Mouse (Mus musculus) ES-Bruce4 (cell line): Measurements from ENCODE around the gene Fcgr4. TPM values are rescaled to one million over a fixed set of nuclear protein-coding genes. Genes with fewer than 3 reads are reported as not detected.
"Not testable (repeated sequence)": the region's sequence is repeated elsewhere in the genome, so short reads cannot be mapped to it uniquely, and the experiment has no call there.

Experiments
- H3K27ac ChIP-seq: 2 replicates; pipeline ENCODE4 v1.5.1; 2012; ENCODE audit warnings: low read length, inconsistent platforms; ENCODE audit not compliant: insufficient read depth
- H3K27me3 ChIP-seq: 2 replicates; pipeline ENCODE4 v1.6.1; 2012; ENCODE audit warnings: mild to moderate bottlenecking, low read length, inconsistent platforms; ENCODE audit not compliant: control insufficient read depth, poor library complexity, insufficient read depth, severe bottlenecking
- H3K36me3 ChIP-seq: 2 replicates; pipeline ENCODE4 v1.6.1; 2012; ENCODE audit warnings: inconsistent platforms, mild to moderate bottlenecking, low read length, moderate library complexity; ENCODE audit not compliant: control insufficient read depth, poor library complexity, insufficient read depth, severe bottlenecking
- H3K4me1 ChIP-seq: one replicate; pipeline ENCODE4 v1.8.1; 2011; ENCODE audit warnings: low read length; ENCODE audit not compliant: control insufficient read depth, insufficient read depth
- H3K4me3 ChIP-seq: 2 replicates; pipeline ENCODE4 v1.5.1; 2011; ENCODE audit warnings: low read depth, mild to moderate bottlenecking, low read length
- H3K9ac ChIP-seq: 2 replicates; pipeline ENCODE4 v1.6.1; 2012; ENCODE audit warnings: low read depth, mild to moderate bottlenecking, inconsistent platforms; ENCODE audit not compliant: poor library complexity, severe bottlenecking
- H3K9me3 ChIP-seq: replicated peaks from 2 replicates; pipeline ENCODE4 v1.6.1; 2012; ENCODE audit warnings: mild to moderate bottlenecking, low read length, inconsistent platforms; ENCODE audit not compliant: control insufficient read depth, poor library complexity, insufficient read depth, severe bottlenecking
- CTCF ChIP-seq: IDR thresholded peaks from one replicate; pipeline ENCODE4 v1.8.1; 2011; ENCODE audit warnings: low read depth, low read length
- EP300 ChIP-seq: IDR thresholded peaks from 2 replicates; pipeline ENCODE4 v1.6.1; 2011; ENCODE audit warnings: low read depth, low read length; ENCODE audit not compliant: insufficient read depth
- POLR2A ChIP-seq: IDR thresholded peaks from one replicate; pipeline ENCODE4 v1.8.1; 2011; ENCODE audit warnings: low read length; ENCODE audit not compliant: insufficient read depth
- polyA plus RNA-seq: library from polyadenylated mRNA; stranded (reverse); fragments of >200 nt; gene quantifications from 2 replicates; pipeline ENCODE4 v1.2.4, GENCODE M21; 2011; ENCODE audit warnings: low read depth; ENCODE audit not compliant: missing spikeins, insufficient read depth, insufficient read length

Gene Fcgr4
- not detected in 2 replicates for polyA plus RNA-seq

GRCm38 (mm10) chr1:171018737-171019136 is at the start of gene Fcgr4:
Fcgr4 (plus strand) TSS chr1:171018920.
- Histone ChIP-seq H3K27ac (no peak within 1 kb of the TSS), H3K4me3 (no peak within 1 kb of the TSS), H3K27me3 (no peaks in the 10 kb centered on the region), H3K9ac (no peak within 1 kb of the TSS), H3K36me3 (no peaks in the 10 kb centered on the region), H3K4me1 (no peaks in the 10 kb centered on the region), H3K9me3 (no peaks in the 10 kb centered on the region)
- TF ChIP-seq POLR2A, result no peak
- no peak for TF ChIP-seq CTCF
- TF ChIP-seq EP300, result no peak

DNA sequence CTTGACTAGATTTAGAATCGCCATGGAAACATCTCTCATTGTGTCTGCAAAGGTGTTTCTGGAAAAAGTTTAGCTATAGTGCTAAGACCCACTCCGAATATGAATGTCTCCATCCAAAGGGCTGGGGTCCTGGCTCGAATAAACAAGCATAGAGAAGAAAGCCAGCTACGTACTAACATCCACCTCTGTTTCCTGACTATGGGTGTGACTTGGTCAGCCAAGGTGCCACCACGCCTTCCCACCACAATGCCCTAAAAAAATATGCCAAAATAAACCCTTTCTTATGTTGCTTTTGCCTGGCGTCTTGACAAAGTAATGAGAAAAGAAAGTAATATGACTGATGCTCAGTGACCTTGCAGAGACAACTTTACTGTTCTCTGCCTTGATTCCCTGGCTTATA is 46.2 kb upstream of the Fcgr4 start:
- Histone ChIP-seq H3K9ac (no peak overlapping the region), H3K27ac (no peak overlapping the region), H3K9me3 (no peaks in the 10 kb centered on the region)

DNA sequence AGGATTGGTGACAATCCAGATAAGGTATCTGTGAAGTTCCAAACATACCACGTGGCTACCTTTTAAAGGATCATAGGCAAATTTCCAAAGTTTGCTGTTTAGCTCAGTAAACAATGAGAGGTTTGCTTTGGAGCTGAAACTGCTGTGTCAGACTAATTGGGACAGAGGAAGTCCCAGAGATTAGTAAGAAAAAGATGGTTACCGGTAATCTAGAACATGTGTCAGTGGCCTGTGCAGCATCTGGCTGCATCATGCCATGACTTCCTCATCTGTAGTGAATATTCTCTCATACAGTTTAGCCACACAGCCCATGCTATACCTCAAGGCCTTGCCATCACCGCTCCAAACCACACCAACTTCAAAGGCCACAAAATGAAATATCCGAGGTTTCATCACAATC is 45.8 kb upstream of the Fcgr4 start:
- H3K4me3 ChIP-seq, result no peak overlapping the region
- H3K27me3 ChIP-seq, result no peaks in the 10 kb centered on the region
- H3K27ac ChIP-seq, result no peak overlapping the region
- no peaks in the 10 kb centered on the region for H3K9me3 ChIP-seq
- H3K4me1 ChIP-seq, result no peaks in the 10 kb centered on the region
- no peaks in the 10 kb centered on the region for H3K36me3 ChIP-seq
- TF ChIP-seq EP300, result no peak
- no peak for TF ChIP-seq POLR2A
- TF ChIP-seq CTCF, result no peak
- H3K9ac ChIP-seq, result no peak overlapping the region

More for the DNA sequence above, 46.2 kb upstream of the Fcgr4 start:
- H3K36me3 ChIP-seq, result no peaks in the 10 kb centered on the region
- H3K4me1 ChIP-seq, result no peaks in the 10 kb centered on the region
- no peaks in the 10 kb centered on the region for H3K27me3 ChIP-seq
- no peak overlapping the region for H3K4me3 ChIP-seq
- TF ChIP-seq POLR2A (no peak), EP300 (no peak), CTCF (no peak)

GRCm38 (mm10) chr1:170974171-170974570 is 44.5 kb upstream of the Fcgr4 start:
- no peak for TF ChIP-seq POLR2A
- no peak for TF ChIP-seq EP300
- TF ChIP-seq CTCF, result no peak
- H3K27me3 ChIP-seq, result no peaks in the 10 kb centered on the region

GRCm38 (mm10) chr1:170974736-170975135 is 44.0 kb upstream of the Fcgr4 start:
- H3K4me1 ChIP-seq, result no peaks in the 10 kb centered on the region
- H3K27ac ChIP-seq, result no peak overlapping the region
- H3K36me3 ChIP-seq, result no peaks in the 10 kb centered on the region
- no peak for TF ChIP-seq EP300
- no peaks in the 10 kb centered on the region for H3K9me3 ChIP-seq
- H3K27me3 ChIP-seq, result no peaks in the 10 kb centered on the region
- H3K4me3 ChIP-seq, result no peak overlapping the region
- no peak overlapping the region for H3K9ac ChIP-seq

More at GRCm38 (mm10) chr1:170974171-170974570, 44.5 kb upstream of the Fcgr4 start:
- no peaks in the 10 kb centered on the region for H3K9me3 ChIP-seq
- H3K9ac ChIP-seq, result no peak overlapping the region
- no peak overlapping the region for H3K4me3 ChIP-seq
- no peak overlapping the region for H3K27ac ChIP-seq
- H3K36me3 ChIP-seq, result no peaks in the 10 kb centered on the region
- no peaks in the 10 kb centered on the region for H3K4me1 ChIP-seq

DNA sequence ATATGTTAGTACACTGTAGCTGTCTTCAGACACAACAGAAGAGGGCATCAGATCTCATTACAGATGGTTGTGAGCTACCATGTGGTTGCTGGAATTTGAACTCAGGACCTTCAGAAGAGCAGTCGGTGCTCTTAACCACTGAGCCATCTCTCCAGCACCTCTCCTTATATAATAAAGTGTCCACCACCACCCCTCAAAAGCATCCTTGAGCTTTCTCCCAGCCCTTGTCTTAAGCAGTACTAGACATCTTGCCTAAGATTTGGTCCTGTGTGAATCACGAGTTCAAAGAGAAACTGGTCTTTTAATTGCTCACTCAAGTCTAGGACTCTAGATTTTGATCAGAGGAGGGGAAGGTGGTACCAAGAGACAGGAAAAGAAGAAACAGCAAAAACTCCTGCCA is 43.4 kb upstream of the Fcgr4 start:
- not testable (repeated sequence) for H3K9me3 ChIP-seq, H3K4me1 ChIP-seq, H3K27me3 ChIP-seq, H3K27ac ChIP-seq, H3K9ac ChIP-seq, H3K4me3 ChIP-seq, H3K36me3 ChIP-seq
